Mouse (Mus musculus): ENCODE measurements around the gene Klf15. TPM values are rescaled to one million over a fixed set of nuclear protein-coding genes. Genes with fewer than 3 reads are reported as not detected.

The Klf15 gene
- total RNA-seq, 4 experiments from 2014 or later: 26.7 to 83.2 (median 44.3) TPM

DNA sequence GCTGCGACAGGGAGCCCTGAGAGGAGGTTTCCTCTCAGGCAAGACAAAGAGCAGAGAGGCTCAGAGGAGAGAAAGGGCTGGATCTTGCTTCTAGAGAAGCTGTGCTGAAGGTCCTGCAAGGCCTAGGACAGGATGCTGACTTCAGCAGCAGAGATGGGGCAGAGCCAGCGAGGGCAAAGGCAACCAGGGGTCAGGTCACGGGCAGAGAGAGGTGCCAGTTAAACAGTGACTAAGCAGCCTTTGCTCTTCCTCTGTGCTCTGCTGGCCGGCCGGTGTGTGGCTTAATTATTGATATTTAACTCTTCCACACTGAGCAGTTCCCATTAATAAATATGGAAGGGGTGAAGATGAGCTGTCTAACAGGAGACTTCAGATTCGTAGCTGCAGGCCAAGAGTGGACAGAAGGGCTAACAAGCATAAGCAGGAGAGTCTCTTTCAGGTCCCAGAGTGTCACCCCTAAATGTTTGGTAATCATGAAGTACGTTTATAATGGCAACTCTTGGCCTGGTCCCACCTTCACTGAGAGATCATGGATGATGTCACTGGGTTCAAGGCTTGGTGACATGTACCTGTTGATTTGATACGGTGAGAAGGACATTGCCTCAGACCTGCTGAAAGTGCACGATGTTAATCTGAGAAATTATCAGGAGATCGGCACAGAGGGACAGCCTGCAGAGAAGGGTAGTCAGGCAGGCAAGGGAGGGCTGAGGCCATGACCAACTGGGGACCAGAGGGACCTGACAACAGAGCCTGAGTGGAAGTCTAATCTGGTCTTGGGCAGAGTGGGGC lies 29.8 kb downstream of the Klf15 start:
- peak in 1 of 2 experiments; percentile 45 for DNase-seq (ENCODE audit: low spot score in 2 of 2)

DNA sequence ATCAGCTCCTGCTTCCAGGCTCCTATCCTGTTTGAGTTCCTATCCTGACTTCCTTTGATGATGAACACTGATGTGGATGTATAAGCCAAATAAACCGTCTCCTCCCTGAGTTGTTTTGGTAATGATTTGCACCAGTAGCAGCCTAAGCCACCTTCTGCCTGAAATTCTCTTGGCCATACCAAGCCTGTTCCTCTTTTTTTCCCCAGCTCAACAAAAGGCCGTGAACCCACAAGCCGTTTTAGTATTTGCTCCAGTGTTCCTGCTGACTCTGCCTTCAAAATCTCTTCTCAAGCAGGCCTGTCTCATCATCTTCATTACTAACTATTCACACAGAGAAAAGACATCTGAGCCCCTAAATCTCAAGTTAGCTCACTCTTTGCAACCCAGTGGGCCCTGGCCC lies 31.8 kb downstream of the Klf15 start:
- no peak for DNase-seq (ENCODE audit: low spot score in 2 of 2)

DNA sequence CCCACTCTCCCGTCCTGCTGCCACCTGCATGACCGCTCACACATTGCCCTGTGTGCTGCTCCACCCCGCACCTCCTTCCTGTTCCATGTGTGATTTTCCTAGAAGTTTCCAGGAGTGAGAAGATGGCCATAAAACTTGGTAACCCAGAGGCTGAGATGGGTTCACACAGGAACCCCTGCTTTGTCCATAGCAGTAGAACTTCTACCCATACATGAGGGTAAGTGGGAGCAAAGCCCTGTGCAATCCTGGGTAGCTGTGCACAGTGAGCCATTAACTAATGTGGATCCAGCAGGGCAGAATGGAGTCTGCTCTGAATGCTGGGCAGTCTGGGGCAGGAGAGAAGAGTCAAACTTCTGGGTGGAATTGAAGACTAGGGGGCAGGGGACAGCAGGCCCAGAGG lies 32.2 kb downstream of the Klf15 start:
- DNase-seq (ENCODE audit: low spot score in 2 of 2): no peak

DNA sequence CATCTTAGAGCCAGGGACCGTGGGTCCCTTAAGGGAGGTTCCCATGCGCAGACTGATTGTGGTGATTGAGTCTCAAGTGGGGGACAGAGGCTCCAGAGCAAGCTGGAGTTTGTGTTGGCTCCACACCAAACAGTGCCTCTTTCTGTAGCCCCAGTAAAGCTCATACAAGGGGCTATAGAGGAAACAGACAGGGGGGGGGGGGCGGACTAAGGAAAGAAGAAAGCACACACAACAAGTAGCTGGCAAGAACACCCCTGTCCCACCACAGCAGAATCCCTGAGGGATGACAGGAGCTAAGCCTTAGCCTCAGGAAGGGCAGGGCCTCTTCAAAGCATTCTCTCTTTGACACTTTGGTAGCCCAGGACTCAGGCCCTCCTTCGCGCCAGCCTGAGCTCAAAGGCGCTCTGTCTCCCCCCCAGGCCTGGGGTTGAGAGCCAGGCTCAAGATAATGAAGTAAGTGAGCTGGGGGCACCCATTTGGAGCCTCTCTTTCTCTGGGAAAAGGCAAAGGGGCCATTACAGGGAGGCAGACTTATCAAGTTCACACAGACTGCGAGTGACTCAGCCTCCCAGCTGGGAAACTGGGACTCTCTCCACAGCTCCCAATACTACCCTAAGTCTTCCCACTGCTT lies 33.0 kb downstream of the Klf15 start:
- no peak for DNase-seq (ENCODE audit: low spot score in 2 of 2)

DNA sequence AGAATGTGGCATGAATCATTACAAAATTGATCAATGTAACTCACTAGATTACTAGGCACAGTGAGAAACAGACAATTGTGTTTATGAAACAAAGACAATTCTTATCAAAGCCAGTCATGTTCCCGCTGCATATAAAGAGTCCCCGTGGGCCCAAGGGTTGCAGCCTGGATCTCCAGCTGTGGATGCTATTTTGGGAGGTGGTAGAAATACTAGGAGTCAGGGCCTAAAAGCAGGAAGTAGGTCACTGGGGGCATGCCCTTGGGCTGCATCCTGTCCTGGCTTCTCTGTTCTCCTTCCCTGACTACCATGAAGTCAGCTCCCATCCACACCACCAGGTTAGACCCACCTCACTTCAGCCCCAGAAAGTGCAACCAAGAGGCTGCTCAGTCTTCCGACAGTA lies 33.8 kb downstream of the Klf15 start:
- DNase-seq (ENCODE audit: low spot score in 2 of 2): peak in 1 of 2 experiments; percentile 42

DNA sequence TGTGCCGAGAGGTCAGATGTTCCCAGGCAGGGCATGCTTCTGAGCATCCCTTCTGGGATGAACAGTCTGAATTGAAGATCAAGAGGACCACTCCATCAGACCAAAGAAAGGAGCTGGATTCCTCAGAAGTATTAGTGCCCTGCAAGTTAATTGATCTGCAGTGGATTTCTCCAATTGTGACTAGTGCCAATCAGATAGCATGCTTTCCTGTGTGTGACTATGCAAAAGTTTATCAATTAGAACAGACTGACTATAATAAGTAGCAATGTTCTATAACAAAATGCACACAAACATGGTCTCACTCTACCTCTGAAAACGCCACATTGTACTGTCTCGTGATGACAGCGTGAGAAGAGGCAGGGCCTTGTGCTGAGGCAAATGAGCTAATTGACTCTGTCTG lies 37.1 kb downstream of the Klf15 start:
- no peak for DNase-seq (ENCODE audit: low spot score in 2 of 2)

DNA sequence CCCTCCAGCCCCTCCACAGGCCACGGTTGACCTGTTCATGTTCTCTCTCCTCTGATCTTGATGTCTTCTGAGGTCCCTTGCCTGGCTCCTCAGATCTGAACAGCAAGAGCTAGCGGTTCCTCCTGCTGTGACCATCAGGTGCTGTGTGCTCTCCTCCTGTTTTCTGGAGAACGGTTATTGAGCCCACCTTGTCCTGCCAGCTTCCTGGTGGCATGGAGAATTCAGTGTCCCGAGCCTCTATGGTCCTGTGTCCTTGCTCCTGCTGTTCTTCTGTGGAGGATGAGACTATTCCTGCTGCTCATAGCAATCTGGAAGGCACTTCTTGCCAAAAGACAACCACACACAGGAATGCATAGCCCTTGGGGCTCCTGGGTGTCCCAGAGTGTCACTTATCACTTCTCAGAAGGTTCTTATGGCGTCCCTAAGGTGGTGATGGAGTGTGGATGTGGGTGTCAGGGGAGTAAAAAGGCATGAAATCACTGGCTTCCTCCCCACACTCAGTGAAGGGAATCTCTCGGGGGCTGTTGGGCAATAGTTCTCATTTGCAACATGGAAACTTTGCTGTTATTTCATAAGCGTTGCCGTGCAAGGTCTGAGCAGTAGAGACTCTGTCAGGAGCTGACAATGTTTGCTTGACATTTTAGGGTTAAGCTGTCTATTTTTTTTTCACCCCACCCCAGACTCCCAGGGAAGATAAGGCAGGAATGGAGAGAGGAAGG lies 39.0 kb downstream of the Klf15 start:
- no peak for DNase-seq (ENCODE audit: low spot score in 2 of 2)

DNA sequence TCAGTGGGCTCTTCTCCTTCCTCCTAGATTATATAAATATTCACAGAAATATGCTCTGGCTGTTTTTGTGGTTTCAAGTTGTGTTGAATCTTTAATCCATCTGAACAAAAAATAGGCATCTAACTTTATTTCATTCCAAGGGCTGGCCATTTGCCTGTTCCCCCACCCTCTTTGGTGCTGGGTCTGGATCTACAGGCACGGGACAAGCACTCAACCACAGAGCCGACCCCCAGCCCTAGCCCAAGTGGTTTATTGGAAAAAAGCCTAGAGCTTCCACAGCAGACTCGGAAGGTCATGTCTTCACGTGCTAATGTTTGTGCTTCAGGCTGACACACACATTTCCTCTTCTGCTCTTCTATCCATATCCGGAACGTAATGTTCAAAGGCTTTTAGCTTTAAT lies 43.5 kb downstream of the Klf15 start:
- no peak for DNase-seq (ENCODE audit: low spot score in 2 of 2)

DNA sequence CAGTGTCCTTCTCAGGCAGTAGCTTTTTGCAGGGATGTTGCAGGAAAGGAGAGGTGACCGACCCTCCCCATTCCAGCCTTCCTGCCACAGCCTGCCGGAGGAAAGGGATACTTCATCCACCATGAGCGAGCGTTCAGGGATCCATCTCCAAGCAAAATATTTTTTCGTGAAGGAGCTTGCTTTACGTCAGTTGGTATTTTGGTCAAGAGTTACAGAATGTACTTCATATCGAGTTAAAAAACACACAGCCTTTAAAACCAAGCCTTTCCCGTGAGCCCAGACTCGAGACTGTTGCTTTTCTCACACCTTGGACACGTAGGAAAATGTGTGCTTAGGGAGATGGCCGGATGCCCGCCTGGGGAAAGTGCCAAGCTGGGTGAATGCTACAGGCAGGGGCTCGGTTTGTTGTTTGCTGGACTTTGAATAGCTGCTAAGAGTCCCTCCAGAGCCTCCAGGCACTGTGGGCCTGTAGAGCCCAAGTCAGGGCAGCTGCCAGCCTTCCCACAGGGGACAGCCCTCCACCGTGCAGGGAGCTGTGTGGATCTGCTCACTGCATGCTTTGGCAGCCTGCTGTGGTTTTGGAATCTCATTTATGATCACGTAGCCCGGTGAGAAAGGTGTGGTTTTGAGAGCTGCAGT lies 44.4 kb downstream of the Klf15 start:
- DNase-seq (ENCODE audit: low spot score in 2 of 2): peak; percentile 73 to 79

DNA sequence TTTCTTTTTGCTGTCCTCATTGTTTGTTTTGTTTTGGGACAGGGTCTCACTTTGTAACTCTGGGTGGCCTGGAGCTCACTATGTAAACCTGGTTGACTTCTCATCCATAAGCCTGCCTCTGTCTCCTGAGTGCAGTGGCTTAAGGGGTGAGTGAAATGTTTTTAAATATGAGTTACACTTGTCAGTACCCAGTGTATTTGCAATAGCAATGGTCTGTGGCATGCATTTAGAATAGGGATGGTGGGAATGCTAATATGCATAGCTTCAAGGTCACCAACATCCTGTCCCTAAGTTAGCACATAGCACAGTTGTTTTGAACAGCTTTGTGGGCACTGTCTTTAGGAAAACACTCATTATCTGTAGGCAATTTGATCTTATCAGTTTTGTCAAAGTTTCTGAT lies 45.1 kb downstream of the Klf15 start:
- no peak for DNase-seq (ENCODE audit: low spot score in 2 of 2)

DNA sequence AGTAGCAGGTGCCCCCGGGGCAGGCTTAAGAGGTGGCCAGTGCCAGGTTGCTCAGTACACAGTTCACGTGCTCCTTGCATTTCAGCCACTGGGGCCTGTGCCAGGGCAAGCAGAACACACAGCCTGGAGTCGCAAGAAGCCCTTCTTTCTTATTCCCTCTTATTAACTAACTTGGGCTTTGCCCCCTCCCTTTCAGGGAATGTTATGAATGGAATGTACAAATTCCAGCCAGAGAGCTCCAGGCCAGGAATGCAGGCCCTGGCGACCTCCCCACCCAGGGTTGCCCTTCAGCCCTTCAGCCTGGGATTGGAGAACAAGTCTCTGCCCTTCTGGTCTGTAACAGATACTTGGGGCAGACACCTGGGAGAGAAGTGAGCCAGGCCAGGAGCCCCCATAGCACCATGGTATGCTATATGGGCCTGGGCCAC lies 45.8 kb downstream of the Klf15 start:
- peak; percentile 54 to 60 for DNase-seq (ENCODE audit: low spot score in 2 of 2)

DNA sequence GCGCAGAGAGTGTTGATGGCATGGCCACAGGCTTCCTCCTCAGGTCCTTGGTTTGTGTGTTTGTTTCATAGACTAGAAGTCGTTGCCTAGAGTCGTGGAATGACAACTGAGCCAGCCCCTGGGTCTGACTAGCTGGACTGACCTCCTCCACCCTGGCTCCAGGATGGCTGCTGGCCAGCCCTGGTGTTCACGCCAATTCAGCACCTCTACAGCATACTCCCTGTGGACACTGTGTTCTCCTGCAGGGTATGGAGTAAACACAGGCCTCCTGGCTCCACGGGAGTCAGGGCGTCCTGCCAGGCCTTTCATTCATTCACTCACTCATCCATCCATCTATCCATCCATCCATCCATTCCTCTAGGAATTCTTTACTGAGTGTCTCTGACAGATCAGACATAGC lies 46.7 kb downstream of the Klf15 start:
- DNase-seq (ENCODE audit: low spot score in 2 of 2): peak; percentile 87 to 90

DNA sequence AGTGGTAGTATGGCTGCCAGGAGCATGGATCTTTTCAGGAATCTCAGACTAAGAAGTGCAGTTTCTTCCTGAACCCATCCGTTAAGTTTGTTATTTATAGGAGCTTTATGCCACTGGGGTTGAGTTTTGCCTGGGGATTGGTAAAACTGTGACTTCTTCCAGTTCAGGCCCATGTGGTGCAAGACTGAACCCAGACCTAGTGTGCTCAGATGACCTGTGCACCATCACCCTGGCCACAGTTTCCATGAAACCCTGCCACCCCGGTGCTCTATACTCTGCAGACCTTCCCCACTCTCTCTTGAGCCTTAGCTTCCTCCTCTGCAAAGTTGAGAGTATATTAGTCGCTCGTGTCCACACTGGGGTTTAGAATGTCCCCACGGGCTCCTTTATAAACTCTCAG lies 50.0 kb downstream of the Klf15 start:
- DNase-seq (ENCODE audit: low spot score in 2 of 2): no peak

DNA sequence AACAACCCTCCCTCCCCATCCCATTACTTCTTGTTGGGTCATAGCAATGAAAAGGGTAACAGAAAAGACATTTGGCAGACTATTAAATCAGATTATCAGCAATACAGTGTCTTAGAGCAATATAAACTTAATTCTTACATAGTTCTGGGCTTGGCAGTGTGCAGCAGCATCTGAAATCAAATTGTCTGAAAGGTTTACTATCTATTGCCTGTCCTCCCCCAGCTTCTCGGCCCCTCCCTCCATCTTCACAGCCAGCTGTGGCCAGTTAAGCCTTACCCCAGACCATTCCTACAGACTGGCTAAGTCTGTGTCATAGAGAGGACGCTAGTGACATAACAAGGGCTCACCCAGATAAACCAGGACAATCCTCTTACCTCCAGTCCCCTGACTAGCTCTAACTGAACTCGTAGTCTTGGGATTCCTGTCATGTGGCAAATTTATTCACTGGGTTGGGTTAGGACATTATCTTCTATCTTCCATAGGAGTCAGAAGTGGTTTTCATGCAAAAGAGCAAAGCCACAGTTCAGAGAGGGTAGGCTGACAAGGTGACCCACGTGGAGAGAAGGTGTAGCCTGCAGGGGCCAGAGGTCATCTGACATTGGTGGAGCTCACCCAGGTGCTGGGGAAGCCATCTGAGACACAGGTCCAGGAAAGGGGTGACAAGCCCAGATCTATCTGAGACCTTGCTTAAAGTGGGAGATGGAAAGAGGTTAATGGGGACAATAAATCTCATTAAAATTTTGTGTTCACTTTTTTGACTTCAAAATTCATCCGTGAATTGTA lies 50.9 kb downstream of the Klf15 start:
- no peak for DNase-seq (ENCODE audit: low spot score in 2 of 2)

DNA sequence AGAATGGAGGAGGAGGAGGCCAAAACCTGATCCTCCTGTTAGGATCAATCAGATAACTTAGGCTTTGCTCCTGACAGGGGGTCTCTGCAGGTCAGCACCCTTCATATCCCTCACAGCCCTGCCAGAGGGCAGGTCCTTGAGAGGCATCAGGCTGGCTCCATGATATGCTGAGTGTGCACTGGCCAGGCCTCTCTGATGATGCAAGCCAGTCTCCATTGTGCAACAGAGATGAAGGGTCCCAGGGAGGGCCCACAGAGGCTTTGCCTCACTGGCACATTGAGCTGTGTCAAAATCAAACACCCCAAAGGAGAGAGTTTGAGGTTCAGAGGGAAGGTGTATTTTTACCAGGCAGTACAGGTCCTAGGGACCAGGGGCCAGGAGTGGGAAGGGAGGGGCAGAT lies 52.0 kb downstream of the Klf15 start:
- no peak for DNase-seq (ENCODE audit: low spot score in 2 of 2)

DNA sequence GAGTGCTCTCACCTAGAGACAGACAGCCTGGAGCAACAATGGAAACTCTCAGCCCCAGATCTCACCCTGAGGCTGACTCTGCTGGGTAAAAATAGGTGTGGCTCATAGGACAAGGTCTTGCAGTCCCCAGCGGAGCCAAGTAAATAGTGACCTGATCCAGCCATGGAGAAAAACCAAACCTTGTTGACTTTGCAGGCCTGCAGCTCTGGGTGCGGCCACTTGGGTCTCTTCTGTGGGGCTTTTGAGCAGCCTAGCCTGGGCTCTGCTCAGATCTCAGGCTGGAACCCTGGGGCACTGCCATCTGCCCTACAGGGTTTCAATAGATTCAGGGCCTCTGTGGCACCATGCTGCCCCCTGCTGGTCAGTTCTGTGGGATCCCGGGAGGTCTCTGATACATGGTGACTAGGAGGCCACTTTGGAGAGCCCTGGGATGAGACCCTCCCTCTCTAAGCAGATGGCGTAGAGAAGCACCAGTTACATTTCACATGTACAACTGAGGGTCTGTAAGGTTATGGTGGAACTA lies 52.6 kb downstream of the Klf15 start:
- DNase-seq (ENCODE audit: low spot score in 2 of 2): peak; percentile 91

DNA sequence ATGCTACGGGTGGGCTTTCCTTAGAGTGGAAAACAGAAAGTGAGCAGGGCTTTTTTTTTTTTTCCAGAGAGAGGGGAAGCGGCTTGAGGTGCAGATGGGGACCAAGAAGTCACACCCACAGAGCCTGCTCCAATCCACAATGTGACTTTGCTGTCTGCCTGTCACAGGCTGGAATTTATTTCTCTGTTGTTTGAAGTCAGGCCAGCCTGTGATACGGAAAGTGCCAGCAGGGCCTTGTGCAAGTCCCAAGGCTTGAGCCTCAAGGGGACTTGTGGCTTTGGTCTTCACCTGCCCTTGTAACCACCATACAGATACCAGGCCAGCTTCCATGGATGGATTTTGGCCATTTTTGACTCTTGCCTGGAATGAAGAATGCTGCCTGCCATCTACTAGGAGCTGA lies 56.5 kb downstream of the Klf15 start:
- DNase-seq (ENCODE audit: low spot score in 2 of 2): no peak

DNA sequence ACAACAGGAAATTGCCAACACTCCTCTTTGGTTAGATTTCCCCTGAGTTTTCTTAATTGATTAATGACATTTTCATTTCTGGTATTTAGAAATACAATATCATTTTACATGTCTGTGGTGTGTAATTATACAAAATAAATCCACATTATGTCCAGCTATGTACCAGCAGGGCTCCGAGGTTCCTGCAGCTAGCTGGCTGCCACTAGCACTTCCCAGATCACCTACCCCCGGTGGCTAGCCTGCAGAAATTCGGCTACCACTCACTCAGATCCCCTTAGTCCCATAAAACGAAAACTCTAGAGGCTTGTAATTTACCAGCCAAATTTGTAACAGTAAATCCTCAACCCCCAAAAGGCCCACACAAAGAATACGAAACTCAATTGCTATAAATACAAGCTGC lies 57.0 kb downstream of the Klf15 start:
- DNase-seq (ENCODE audit: low spot score in 2 of 2): no peak
